Mouse (Mus musculus) stomach, embryonic 16.5 days (tissue): ENCODE data around the gene Hdlbp. TPM values are rescaled to one million over a fixed set of nuclear protein-coding genes. Genes with fewer than 3 reads are reported as not detected.
"Not testable (repeated sequence)": the region's sequence is repeated elsewhere in the genome, so short reads cannot be mapped to it uniquely, and the experiment has no call there.

Experiments used
- ATAC-seq: fragments of 200-750 bp; cut with Nextera tagmentation; 2 replicates; pipeline ENCODE4 v1.8.0; 2017; ENCODE audit warnings: moderate number of reproducible peaks, moderate TSS enrichment; ENCODE audit not compliant: insufficient read depth, low FRiP score
- H3K27ac ChIP-seq: fragments of 300-500 bp; sonication (generic); 2 replicates; pipeline ENCODE4 v1.5.1; 2014; ENCODE audit warnings: low read length
- H3K27me3 ChIP-seq: fragments of 300-500 bp; sonication (generic); 2 replicates; pipeline ENCODE4 v1.6.1; 2014; ENCODE audit warnings: low read length, control low read depth, mixed read lengths; ENCODE audit not compliant: control insufficient read depth, insufficient read depth
- H3K36me3 ChIP-seq: fragments of 300-500 bp; sonication (generic); 2 replicates; pipeline ENCODE4 v1.6.1; 2014; ENCODE audit warnings: low read length; ENCODE audit not compliant: control insufficient read depth, insufficient read depth
- H3K4me1 ChIP-seq: fragments of 300-500 bp; sonication (generic); 2 replicates; pipeline ENCODE4 v1.6.1; 2014; ENCODE audit warnings: low read length, control low read depth, mixed read lengths; ENCODE audit not compliant: control insufficient read depth, insufficient read depth
- H3K4me2 ChIP-seq: fragments of 300-500 bp; sonication (generic); 2 replicates; pipeline ENCODE4 v1.6.1; 2014; ENCODE audit warnings: low read depth, low read length, mixed read lengths
- H3K4me3 ChIP-seq: fragments of 300-500 bp; sonication (generic); replicated peaks from 2 replicates; pipeline ENCODE4 v1.5.1; 2014; ENCODE audit warnings: mild to moderate bottlenecking, low read length
- H3K9ac ChIP-seq: fragments of 300-500 bp; sonication (generic); 2 replicates; pipeline ENCODE4 v1.6.1; 2014; ENCODE audit warnings: low read length
- H3K9me3 ChIP-seq: fragments of 300-500 bp; sonication (generic); replicated peaks from 2 replicates; pipeline ENCODE4 v1.6.1; 2016; ENCODE audit warnings: low read length, control low read depth; ENCODE audit not compliant: control insufficient read depth
- WGBS: fragments of 180-500 bp; shearing (Covaris S2); extraction: QIAGEN DNeasy Blood & Tissue Kit; methylation state at CpG from one replicate; pipeline ENCODE4 v1.1.7; 2014; 5-methylcytosine and 5-hydroxymethylcytosine counted together
- polyA plus RNA-seq: library from polyadenylated mRNA; unstranded; fragments of >200 nt; fragmentation: Nextera tagmentation; extraction: Ambion mirVana; gene quantifications from 2 replicates; pipeline ENCODE4 v1.2.1, GENCODE M21; 2015

Gene Hdlbp
- polyA plus RNA-seq, 1 experiment from 2014 or later = 162 TPM

- H3K9ac ChIP-seq = no peak overlapping the region
- H3K27ac ChIP-seq = no peak overlapping the region
- no peak overlapping the region for H3K4me2 ChIP-seq
- H3K4me1 ChIP-seq = no peaks in the 10 kb centered on the region
- no peaks in the 10 kb centered on the region for H3K27me3 ChIP-seq
- no peak overlapping the region for H3K4me3 ChIP-seq
- peaks cover 4% of the 10 kb centered on the region; the same call in 1 of the 2 replicates for H3K36me3 ChIP-seq
- H3K9me3 ChIP-seq = no peaks in the 10 kb centered on the region
- no peak for ATAC-seq
- 77% methylated on average over 3 of the region's 3 CpGs for WGBS
These were observed 16.7 kb upstream of the Hdlbp start for GRCm38 (mm10) chr1:93495312-93495711.

- not testable (repeated sequence) for ATAC-seq, H3K4me1 ChIP-seq, H3K27me3 ChIP-seq, H3K4me2 ChIP-seq, H3K4me3 ChIP-seq, H3K36me3 ChIP-seq, H3K9ac ChIP-seq, H3K27ac ChIP-seq, H3K9me3 ChIP-seq
- 80% methylated on average over 2 of the region's 3 CpGs for WGBS
These were observed 7.7 kb upstream of the Hdlbp start for GRCm38 (mm10) chr1:93486302-93486701.

GRCm38 (mm10) chr1:93479476-93480083 lies 965 bp upstream of the Hdlbp start:
- Histone ChIP-seq H3K9ac (peak overlapping the region; percentile 92), H3K4me2 (peak overlapping the region; percentile 72), H3K9me3 (no peaks in the 10 kb centered on the region), H3K27me3 (no peaks in the 10 kb centered on the region), H3K27ac (peak overlapping the region; percentile 91), H3K4me3 (peak overlapping the region; percentile 92), H3K4me1 (peaks cover 11% of the 10 kb centered on the region), H3K36me3 (no peaks in the 10 kb centered on the region)
- ATAC-seq = no peak
- whole genome bisulfite sequencing = 4% methylated on average over 23 of the region's 23 CpGs

- Histone ChIP-seq H3K4me3 (peak overlapping the region; percentile 92), H3K4me2 (peak overlapping the region; percentile 62), H3K9me3 (no peaks in the 10 kb centered on the region), H3K27ac (peak overlapping the region; percentile 91), H3K4me1 (peaks cover 11% of the 10 kb centered on the region), H3K36me3 (no peaks in the 10 kb centered on the region), H3K9ac (peak overlapping the region; percentile 77), H3K27me3 (no peaks in the 10 kb centered on the region)
- peak; percentile 97 for ATAC-seq
- WGBS = under 1% methylated on average over 41 of the region's 41 CpGs
These were observed 643 bp downstream of the Hdlbp start for GRCm38 (mm10) chr1:93477758-93478585.

GRCm38 (mm10) chr1:93475694-93476093 lies 2.9 kb downstream of the Hdlbp start:
- WGBS = 88% methylated on average over 3 of the region's 3 CpGs

GRCm38 (mm10) chr1:93468626-93469025 lies 10.0 kb downstream of the Hdlbp start:
- no peak overlapping the region for H3K27ac ChIP-seq
- no peak overlapping the region for H3K4me2 ChIP-seq
- WGBS = 91% methylated on average over 4 of the region's 4 CpGs
- H3K9ac ChIP-seq = no peak overlapping the region
- no peaks in the 10 kb centered on the region for H3K36me3 ChIP-seq
- ATAC-seq = no peak
- H3K9me3 ChIP-seq = no peaks in the 10 kb centered on the region
- peaks cover 2% of the 10 kb centered on the region; the same call in 1 of the 2 replicates for H3K4me1 ChIP-seq
- H3K4me3 ChIP-seq = no peak overlapping the region
- H3K27me3 ChIP-seq = no peaks in the 10 kb centered on the region

More at GRCm38 (mm10) chr1:93475694-93476093, 2.9 kb downstream of the Hdlbp start:
- Histone ChIP-seq H3K36me3 (no peaks in the 10 kb centered on the region), H3K27ac (no peak overlapping the region), H3K4me3 (no peak overlapping the region), H3K9me3 (no peaks in the 10 kb centered on the region), H3K4me1 (peaks cover 11% of the 10 kb centered on the region; the same call in 1 of the 2 replicates), H3K4me2 (no peak overlapping the region), H3K9ac (no peak overlapping the region), H3K27me3 (no peaks in the 10 kb centered on the region)
- ATAC-seq = no peak

GRCm38 (mm10) chr1:93465746-93466145 lies 12.9 kb downstream of the Hdlbp start:
- Histone ChIP-seq H3K9me3 (no peaks in the 10 kb centered on the region), H3K27ac (no peak overlapping the region), H3K27me3 (no peaks in the 10 kb centered on the region), H3K4me2 (no peak overlapping the region), H3K4me3 (no peak overlapping the region), H3K9ac (no peak overlapping the region), H3K4me1 (peaks cover 2% of the 10 kb centered on the region; the same call in 1 of the 2 replicates), H3K36me3 (no peaks in the 10 kb centered on the region)
- no peak for ATAC-seq

- peaks cover 2% of the 10 kb centered on the region; the same call in 1 of the 2 replicates for H3K4me1 ChIP-seq
- H3K36me3 ChIP-seq = no peaks in the 10 kb centered on the region
- H3K9ac ChIP-seq = no peak overlapping the region
- H3K9me3 ChIP-seq = no peaks in the 10 kb centered on the region
- no peak overlapping the region for H3K27ac ChIP-seq
- no peak overlapping the region for H3K4me2 ChIP-seq
- ATAC-seq = no peak
- no peak overlapping the region for H3K4me3 ChIP-seq
- no peaks in the 10 kb centered on the region for H3K27me3 ChIP-seq
These were observed 13.5 kb downstream of the Hdlbp start for GRCm38 (mm10) chr1:93465066-93465465.

- Histone ChIP-seq H3K27me3 (no peaks in the 10 kb centered on the region), H3K4me2 (no peak overlapping the region), H3K27ac (no peak overlapping the region), H3K36me3 (no peaks in the 10 kb centered on the region), H3K4me3 (no peak overlapping the region), H3K4me1 (no peaks in the 10 kb centered on the region), H3K9ac (no peak overlapping the region), H3K9me3 (no peaks in the 10 kb centered on the region)
- no peak for ATAC-seq
- 65% methylated on average over 3 of the region's 3 CpGs for WGBS
These were observed 19.5 kb downstream of the Hdlbp start for GRCm38 (mm10) chr1:93459101-93459500.
